22 mouse cellular contexts compared by ENCODE assay signal in genomic region chr3:101018494-101018893, GRCm38 (mm10). TPM values are rescaled to one million over a fixed set of nuclear protein-coding genes. Genes with fewer than 3 reads are reported as not detected.
A peak's percentile ranks its signal among the peaks of the same experiment; 100 is the strongest.
DNase-seq lines count a peak whose midpoint lies in the region; ATAC-seq and TF ChIP-seq lines count a peak whose summit lies in the region.
"Had no signal": no experiment of that assay in that cellular context is flagged by ENCODE, and none has a peak within 500 bp of the region (broad histone marks: within the 10 kb centered on the region; RNA-seq: fewer than 3 reads in every experiment).

No protein-coding gene starts in this region.

- 0 out of 2 replicates have a peak, but pooled peaks have one; percentile 24 for ATAC-seq in intestine, embryonic 15.5 days
- peak; percentile 51; the same call in 1 of the 2 replicates for ATAC-seq in intestine, embryonic 16.5 days
- peak; percentile 62 for ATAC-seq in intestine, postnatal 0 days
- ATAC-seq: activated CD4-positive, CD25-positive, alpha-beta regulatory T cell, adult 4 months; CD4-positive, CD25-positive, alpha-beta regulatory T cell, adult 4 months; Patski had no signal

- no peak for TF ChIP-seq CTCF in intestine, postnatal 0 days (IDR thresholded peaks at IDR 0.05; ENCODE audit: low read depth)
- no peak for TF ChIP-seq CTCF in small intestine, adult 2 months (IDR thresholded peaks at IDR 0.05; ENCODE audit: extremely low read depth, insufficient read length, insufficient replicate concordance, low read depth, low read length)

- no peaks in the 10 kb centered on the region for H3K9me3 ChIP-seq in intestine, embryonic 15.5 days
- no peaks in the 10 kb centered on the region for H3K9me3 ChIP-seq in intestine, embryonic 16.5 days (ENCODE audit: control insufficient read depth, low read length)
- H3K9me3 ChIP-seq in intestine, postnatal 0 days (ENCODE audit: control insufficient read depth) = no peaks in the 10 kb centered on the region
- H3K9me3 ChIP-seq in heart, embryonic 10.5 days = no peaks in the 10 kb centered on the region
- H3K9me3 ChIP-seq: G1E had no signal

- DNase-seq in thymus, postnatal 25 days = no peak
- DNase-seq in cerebellum, postnatal 4 days (ENCODE audit: low spot score in 2 of 2) = no peak
- no peak for DNase-seq in heart, embryonic 10.5 days (ENCODE audit: low spot score)
- no peak for DNase-seq in cerebellum, adult 9-10 months
- DNase-seq: adrenal gland, adult 2 months; adrenal gland, adult 8-10 months; adrenal gland, postnatal 10 days; adrenal gland, postnatal 14 days; adrenal gland, postnatal 25 days; adrenal gland, postnatal 36 days; B cell, adult 2 months; cerebellum, adult 11 months; cerebellum, adult 11-12 months had no signal

- H3K4me2 ChIP-seq in intestine, embryonic 15.5 days (replicated peaks) = no peak overlapping the region
- H3K4me2 ChIP-seq in intestine, embryonic 16.5 days (ENCODE audit: low read depth, low read length) = no peak overlapping the region
- H3K4me2 ChIP-seq in intestine, postnatal 0 days (replicated peaks; ENCODE audit: low read depth) = peak overlapping the region; percentile 21

- no peak overlapping the region for H3K27ac ChIP-seq in intestine, embryonic 15.5 days
- no peak overlapping the region for H3K27ac ChIP-seq in intestine, embryonic 16.5 days (ENCODE audit: low read length)
- peak overlapping the region; percentile 68 for H3K27ac ChIP-seq in intestine, postnatal 0 days (ENCODE audit: low read depth, low read length)
- peak overlapping the region; percentile 48; the same call in 1 of the 2 replicates for H3K27ac ChIP-seq in small intestine, adult 2 months (ENCODE audit: insufficient read depth, low read depth, low read length)
- no peak overlapping the region for H3K27ac ChIP-seq in heart, embryonic 10.5 days

- peaks cover 13% of the 10 kb centered on the region; the same call in 1 of the 2 replicates for H3K4me1 ChIP-seq in intestine, embryonic 15.5 days (replicated peaks)
- H3K4me1 ChIP-seq in intestine, embryonic 16.5 days (ENCODE audit: control insufficient read depth, insufficient read depth, low read length) = 0 out of 2 replicates have a peak, but pooled peaks cover 11% of the 10 kb centered on the region
- peaks cover 6% of the 10 kb centered on the region; the same call in 1 of the 2 replicates for H3K4me1 ChIP-seq in intestine, postnatal 0 days (replicated peaks; ENCODE audit: control insufficient read depth, insufficient read depth, low read length)
- peaks cover 11% of the 10 kb centered on the region; the same call in 1 of the 2 replicates for H3K4me1 ChIP-seq in small intestine, adult 2 months (ENCODE audit: control insufficient read depth, insufficient read depth, insufficient read length, low read length)
- peaks cover 25% of the 10 kb centered on the region for H3K4me1 ChIP-seq in heart, embryonic 10.5 days

- H3K36me3 ChIP-seq in intestine, embryonic 15.5 days = no peaks in the 10 kb centered on the region
- H3K36me3 ChIP-seq in intestine, embryonic 16.5 days (ENCODE audit: control insufficient read depth, insufficient read depth, low read length) = no peaks in the 10 kb centered on the region
- H3K36me3 ChIP-seq in intestine, postnatal 0 days (ENCODE audit: control insufficient read depth, insufficient read depth) = no peaks in the 10 kb centered on the region
- no peaks in the 10 kb centered on the region for H3K36me3 ChIP-seq in small intestine, adult 2 months (ENCODE audit: control insufficient read depth, insufficient read depth, low read length)
- no peaks in the 10 kb centered on the region for H3K36me3 ChIP-seq in heart, embryonic 10.5 days
- H3K36me3 ChIP-seq: G1E had no signal

- H3K27me3 ChIP-seq in intestine, embryonic 15.5 days (replicated peaks) = no peaks in the 10 kb centered on the region
- H3K27me3 ChIP-seq in intestine, embryonic 16.5 days (replicated peaks; ENCODE audit: control insufficient read depth, insufficient read depth, low read length) = no peaks in the 10 kb centered on the region
- H3K27me3 ChIP-seq in intestine, postnatal 0 days (replicated peaks; ENCODE audit: control insufficient read depth, insufficient read depth, low read length) = no peaks in the 10 kb centered on the region
- H3K27me3 ChIP-seq in small intestine, adult 2 months (ENCODE audit: control insufficient read depth, insufficient read depth, low read length) = no peaks in the 10 kb centered on the region
- H3K27me3 ChIP-seq in heart, embryonic 10.5 days (ENCODE audit: insufficient read depth, poor library complexity, severe bottlenecking) = no peaks in the 10 kb centered on the region
- H3K27me3 ChIP-seq: CH12.LX, Patski had no signal

- no peak for TF ChIP-seq POLR2A in small intestine, adult 2 months (IDR thresholded peaks at IDR 0.05; ENCODE audit: low read depth, low read length)

- no peak overlapping the region for H3K9ac ChIP-seq in intestine, embryonic 15.5 days
- H3K9ac ChIP-seq in intestine, embryonic 16.5 days (ENCODE audit: low read depth, low read length) = no peak overlapping the region
- H3K9ac ChIP-seq in intestine, postnatal 0 days (ENCODE audit: low read depth, low read length) = peak overlapping the region; percentile 17; the same call in 1 of the 2 replicates

- 65% methylated on average over 6 of the region's 6 CpGs for WGBS in intestine, embryonic 15.5 days
- WGBS in intestine, embryonic 16.5 days = 59% methylated on average over 6 of the region's 6 CpGs
- WGBS in intestine, postnatal 0 days = 46% methylated on average over 6 of the region's 6 CpGs
- WGBS in small intestine, adult 2 months = 30% methylated on average over 6 of the region's 6 CpGs
- WGBS in heart, embryonic 10.5 days = 85% methylated on average over 6 of the region's 6 CpGs

- H3K4me3 ChIP-seq in intestine, embryonic 15.5 days (replicated peaks) = no peak overlapping the region
- no peak overlapping the region for H3K4me3 ChIP-seq in intestine, embryonic 16.5 days (ENCODE audit: low read length)
- H3K4me3 ChIP-seq in intestine, postnatal 0 days (ENCODE audit: low read depth, low read length) = no peak overlapping the region
- H3K4me3 ChIP-seq in small intestine, adult 2 months (ENCODE audit: low read depth, low read length) = peak overlapping the region; percentile 22; the same call in 1 of the 2 replicates
- no peak overlapping the region for H3K4me3 ChIP-seq in heart, embryonic 10.5 days

RNA-seq across cellular contexts. Expression of gene Cd101, which starts 10.9 kb away (rescaled TPM):
- 0.05 TPM in 1 of 2 replicates, not detected in the other for polyA plus RNA-seq in intestine, embryonic 15.5 days (2015; fragmentation: Nextera tagmentation; extraction: Ambion mirVana)
- 0.09 and 0.13 TPM in 2 replicates for polyA plus RNA-seq in intestine, embryonic 16.5 days (2015; fragmentation: Nextera tagmentation; extraction: Ambion mirVana)
- 1.0 and 1.1 TPM in 2 replicates for polyA plus RNA-seq in intestine, postnatal 0 days (2015; fragmentation: Nextera tagmentation; extraction: Ambion mirVana)
- polyA plus RNA-seq in small intestine, adult 2 months (2012; rRNA removed) = 1.2 and 1.8 TPM in 2 replicates
- polyA plus RNA-seq in heart, embryonic 10.5 days (2016; fragmentation: Nextera tagmentation; extraction: Ambion mirVana) = 0.34 and 0.50 TPM in 2 replicates
- polyA plus RNA-seq: G1E, Patski had no signal

RNA-seq across cellular contexts. Expression of gene Ttf2, which starts 49.0 kb away (rescaled TPM):
- polyA plus RNA-seq in intestine, embryonic 15.5 days (2015; fragmentation: Nextera tagmentation; extraction: Ambion mirVana) = 12.6 and 13.1 TPM in 2 replicates
- 8.9 and 10.5 TPM in 2 replicates for polyA plus RNA-seq in intestine, embryonic 16.5 days (2015; fragmentation: Nextera tagmentation; extraction: Ambion mirVana)
- 2.7 and 3.4 TPM in 2 replicates for polyA plus RNA-seq in intestine, postnatal 0 days (2015; fragmentation: Nextera tagmentation; extraction: Ambion mirVana)
- polyA plus RNA-seq in small intestine, adult 2 months (2012; rRNA removed) = 0.89 and 1.1 TPM in 2 replicates
- 18.0 and 18.1 TPM in 2 replicates for polyA plus RNA-seq in heart, embryonic 10.5 days (2016; fragmentation: Nextera tagmentation; extraction: Ambion mirVana)

Comparison
In these comparisons a context has a peak if more than half of its experiments do, and no peak if none do; other contexts are left out.
1. H3K27ac ChIP-seq: peak in intestine, postnatal 0 days (single experiment) and small intestine, adult 2 months (single experiment); none in intestine, embryonic 15.5 days (single experiment), intestine, embryonic 16.5 days (single experiment) and heart, embryonic 10.5 days (single experiment).
2. Peak in every context shown above with its lines, with median percentiles within 50 percentile points of each other: ATAC-seq.